Mouse (Mus musculus): ENCODE results near the gene Os9.

DNA sequence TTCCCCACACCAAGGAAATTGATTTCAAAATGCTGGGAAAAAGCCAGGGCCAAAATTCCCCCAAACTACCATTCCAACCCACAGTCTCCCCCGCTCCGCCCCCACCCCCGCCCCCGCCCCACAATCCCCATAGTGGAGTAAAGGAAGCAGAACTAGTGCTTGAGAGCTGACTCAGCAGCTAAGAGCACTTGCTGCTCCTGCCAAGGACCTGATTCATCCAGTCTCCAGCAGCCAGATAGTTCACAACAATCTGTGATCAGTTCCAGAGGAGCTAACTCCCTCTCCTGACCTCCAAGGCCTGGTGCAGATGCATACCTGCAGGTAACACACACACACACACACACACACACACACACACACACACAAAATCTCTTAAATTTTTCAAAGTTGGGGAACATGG is 8.5 kb upstream of the Os9 start:
- no peak for TF ChIP-seq CTCF (IDR thresholded peaks at IDR 0.05; ENCODE audit: insufficient read depth, low read length)
- TF ChIP-seq POLR2A (IDR thresholded peaks at IDR 0.05; ENCODE audit: borderline replicate concordance, extremely low read depth, low read depth, low read length), result no peak

All from lung, adult 2 months (tissue).